Mouse (Mus musculus) midbrain, embryonic 12.5 days (tissue): ENCODE data around the gene Rasa3. TPM values are rescaled to one million over a fixed set of nuclear protein-coding genes. Genes with fewer than 3 reads are reported as not detected.

Source experiments
- ATAC-seq: fragments of 200-750 bp; cut with Nextera tagmentation; 2 replicates; pipeline ENCODE4 v1.8.0; 2017; ENCODE audit warnings: low read depth, moderate TSS enrichment, moderate library complexity; ENCODE audit not compliant: low FRiP score
- H3K27ac ChIP-seq: fragments of 300-500 bp; sonication (generic); replicated peaks from 2 replicates; pipeline ENCODE4 v1.5.1; 2016; ENCODE audit warnings: mild to moderate bottlenecking
- H3K27me3 ChIP-seq: fragments of 300-500 bp; sonication (generic); 2 replicates; pipeline ENCODE4 v1.6.1; 2016; ENCODE audit warnings: mild to moderate bottlenecking
- H3K36me3 ChIP-seq: fragments of 300-500 bp; sonication (generic); 2 replicates; pipeline ENCODE4 v1.6.1; 2016
- H3K4me1 ChIP-seq: fragments of 300-500 bp; sonication (generic); 2 replicates; pipeline ENCODE4 v1.6.1; 2016
- H3K4me2 ChIP-seq: fragments of 300-500 bp; sonication (generic); replicated peaks from 2 replicates; pipeline ENCODE4 v1.6.1; 2016; ENCODE audit warnings: mild to moderate bottlenecking, moderate library complexity
- H3K4me3 ChIP-seq: fragments of 300-500 bp; sonication (generic); 2 replicates; pipeline ENCODE4 v1.5.1; 2016; ENCODE audit warnings: mild to moderate bottlenecking
- H3K9ac ChIP-seq: fragments of 300-500 bp; sonication (generic); replicated peaks from 2 replicates; pipeline ENCODE4 v1.6.1; 2016; ENCODE audit warnings: mild to moderate bottlenecking, moderate library complexity
- H3K9me3 ChIP-seq: fragments of 300-500 bp; sonication (generic); 2 replicates; pipeline ENCODE4 v1.6.1; 2016; ENCODE audit warnings: mild to moderate bottlenecking
- WGBS: fragments of 180-500 bp; shearing (Covaris S2); methylation state at CpG from one replicate; pipeline ENCODE4 v1.1.7; 2016; 5-methylcytosine and 5-hydroxymethylcytosine counted together
- polyA plus RNA-seq: library from polyadenylated mRNA; unstranded; fragments of >200 nt; fragmentation: Nextera tagmentation; extraction: Ambion mirVana; gene quantifications from 2 replicates; pipeline ENCODE4 v1.2.1, GENCODE M21; 2016

The Rasa3 gene
- polyA plus RNA-seq: 22.7 and 23.7 TPM in 2 replicates

DNA sequence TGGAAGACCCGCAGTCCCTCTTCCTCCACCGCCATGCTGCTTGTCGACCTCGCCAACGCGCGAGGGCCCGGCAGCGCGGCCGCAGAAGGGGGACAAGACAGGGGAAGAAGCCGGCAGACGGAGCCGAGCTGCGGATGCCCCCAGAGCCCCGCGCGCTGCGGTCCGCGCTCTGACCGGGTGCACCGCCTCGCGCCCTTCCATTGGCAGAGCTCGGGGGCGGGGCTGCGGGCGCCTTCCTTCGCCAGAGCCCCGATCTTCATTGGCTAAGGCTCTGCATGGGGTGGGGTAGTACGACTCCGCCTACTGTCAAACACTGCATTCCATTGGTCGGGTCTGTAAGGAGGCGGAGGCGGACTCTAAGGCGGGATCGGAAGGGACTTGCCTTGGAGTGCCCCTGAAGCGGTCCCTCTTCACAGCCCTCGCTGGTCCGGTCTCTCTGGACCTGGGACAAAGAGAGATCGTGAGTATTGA, at the start of gene Rasa3:
Gene Rasa3, minus strand, starts transcription at position 191 of the 471 bp plus-strand sequence.
- Histone ChIP-seq H3K27ac (peak within 1 kb of the TSS; percentile 79), H3K9me3 (no peaks in the 10 kb centered on the region), H3K36me3 (no peaks in the 10 kb centered on the region), H3K4me2 (peak within 1 kb of the TSS; percentile 79), H3K9ac (peak within 1 kb of the TSS; percentile 70), H3K4me1 (peaks cover 25% of the 10 kb centered on the region), H3K27me3 (peaks cover 25% of the 10 kb centered on the region), H3K4me3 (peak within 1 kb of the TSS; percentile 69)
- peak; percentile 99 for ATAC-seq
- 1% methylated on average over 42 of the region's 42 CpGs for WGBS

- Histone ChIP-seq H3K9me3 (no peaks in the 10 kb centered on the region), H3K4me1 (no peaks in the 10 kb centered on the region), H3K4me3 (no peak overlapping the region), H3K27ac (no peak overlapping the region), H3K4me2 (no peak overlapping the region), H3K9ac (no peak overlapping the region), H3K36me3 (no peaks in the 10 kb centered on the region), H3K27me3 (no peaks in the 10 kb centered on the region)
- no peak for ATAC-seq
Observed at GRCm38 (mm10) chr8:13725722-13726121, 48.3 kb upstream of the Rasa3 start.

DNA sequence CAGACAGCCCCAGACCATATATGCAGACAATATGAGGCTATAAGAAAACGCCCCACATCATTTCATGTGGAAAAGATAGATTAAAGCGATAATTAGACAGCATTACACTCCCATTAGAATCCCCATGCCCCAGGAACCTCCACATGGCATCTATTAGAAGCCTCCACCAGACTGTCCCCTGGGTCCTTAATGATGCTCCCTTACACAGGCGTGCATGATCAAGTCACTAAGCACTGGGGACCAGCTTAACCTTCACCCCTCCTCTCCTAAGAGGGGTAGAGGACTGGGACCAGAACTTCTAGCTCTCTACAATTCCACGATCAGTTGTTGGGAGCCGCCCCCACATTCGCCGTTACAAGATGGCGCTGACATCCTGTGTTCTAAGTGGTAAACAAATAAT, 41.6 kb upstream of the Rasa3 start:
- Histone ChIP-seq H3K4me2 (no peak overlapping the region), H3K27me3 (no peaks in the 10 kb centered on the region), H3K9ac (no peak overlapping the region), H3K4me1 (no peaks in the 10 kb centered on the region), H3K9me3 (no peaks in the 10 kb centered on the region), H3K36me3 (no peaks in the 10 kb centered on the region), H3K4me3 (no peak overlapping the region), H3K27ac (no peak overlapping the region)
- ATAC-seq: no peak
- 95% methylated on average over 8 of the region's 8 CpGs for WGBS

- H3K9me3 ChIP-seq: no peaks in the 10 kb centered on the region
- H3K27me3 ChIP-seq: no peaks in the 10 kb centered on the region
- H3K4me1 ChIP-seq: peaks cover 11% of the 10 kb centered on the region
- ATAC-seq: no peak
- H3K4me3 ChIP-seq: no peak overlapping the region
- 93% methylated on average over 5 of the region's 5 CpGs for WGBS
- H3K36me3 ChIP-seq: no peaks in the 10 kb centered on the region
- H3K27ac ChIP-seq: no peak overlapping the region
- H3K9ac ChIP-seq: no peak overlapping the region
- H3K4me2 ChIP-seq: no peak overlapping the region
Observed at GRCm38 (mm10) chr8:13708514-13708913, 31.1 kb upstream of the Rasa3 start.

DNA sequence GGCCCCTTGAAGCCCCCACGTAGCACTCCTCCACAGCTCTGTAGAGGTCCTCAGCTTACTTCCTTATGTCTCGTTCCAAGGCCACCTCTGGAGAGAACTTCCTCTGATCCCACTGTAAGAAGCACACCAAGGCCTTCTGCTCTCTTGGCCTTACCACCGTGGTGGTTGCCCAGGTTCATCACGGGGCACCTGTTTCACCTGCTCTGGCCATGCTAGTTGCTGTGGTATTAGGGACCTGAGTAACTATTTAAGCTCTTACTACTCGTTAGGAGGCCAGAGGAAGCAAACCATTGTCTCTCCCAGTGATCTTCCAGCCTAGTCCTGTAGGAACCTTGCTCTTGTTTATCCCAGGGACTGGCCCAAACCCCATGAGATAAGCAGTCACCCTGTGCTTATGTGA, 29.5 kb upstream of the Rasa3 start:
- H3K36me3 ChIP-seq: no peaks in the 10 kb centered on the region
- no peak for ATAC-seq
- H3K4me3 ChIP-seq: no peak overlapping the region
- H3K27ac ChIP-seq: no peak overlapping the region
- WGBS: 91% methylated on average over 5 of the region's 5 CpGs
- H3K4me2 ChIP-seq: no peak overlapping the region
- H3K4me1 ChIP-seq: peaks cover 14% of the 10 kb centered on the region
- no peaks in the 10 kb centered on the region for H3K27me3 ChIP-seq
- H3K9ac ChIP-seq: no peak overlapping the region
- no peaks in the 10 kb centered on the region for H3K9me3 ChIP-seq

GRCm38 (mm10) chr8:13705668-13706067, 28.3 kb upstream of the Rasa3 start, which contains the start of gene Cfap97d2:
TSS of gene Cfap97d2 (plus strand) at chr8:13705889.
- H3K9ac ChIP-seq: peak within 1 kb of the TSS; percentile 43; the same call in 1 of the 2 replicates
- H3K27me3 ChIP-seq: no peaks in the 10 kb centered on the region
- peak within 1 kb of the TSS; percentile 22; the same call in 1 of the 2 replicates for H3K4me3 ChIP-seq
- peak within 1 kb of the TSS; percentile 88 for H3K27ac ChIP-seq
- no peaks in the 10 kb centered on the region for H3K9me3 ChIP-seq
- peak; percentile 100 for ATAC-seq
- no peaks in the 10 kb centered on the region for H3K36me3 ChIP-seq
- peaks cover 14% of the 10 kb centered on the region for H3K4me1 ChIP-seq
- peak within 1 kb of the TSS; percentile 49 for H3K4me2 ChIP-seq
- WGBS: 2% methylated on average over 5 of the region's 5 CpGs

DNA sequence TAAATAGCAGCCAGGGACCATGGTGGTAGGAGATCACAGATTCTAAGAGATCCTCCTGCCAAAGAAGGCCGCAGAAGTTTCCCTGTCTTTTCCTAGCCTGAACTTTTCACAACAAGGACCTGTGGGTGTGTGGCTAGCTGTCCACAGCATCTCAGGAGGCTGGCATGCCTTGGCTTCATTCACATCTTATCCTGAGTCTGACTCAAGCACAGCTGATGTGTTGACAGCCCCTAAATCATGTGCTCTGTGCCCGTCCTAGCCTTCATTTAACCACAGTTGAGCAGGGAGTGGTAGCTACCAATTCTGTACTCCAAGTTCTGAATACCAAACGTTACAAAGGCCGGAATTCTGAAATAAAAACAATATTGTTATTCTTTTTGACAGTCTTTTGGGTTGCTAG, 26.9 kb upstream of the Rasa3 start:
- Histone ChIP-seq H3K4me1 (peaks cover 14% of the 10 kb centered on the region), H3K4me2 (no peak overlapping the region), H3K27ac (no peak overlapping the region), H3K9ac (no peak overlapping the region), H3K36me3 (no peaks in the 10 kb centered on the region), H3K9me3 (no peaks in the 10 kb centered on the region), H3K27me3 (no peaks in the 10 kb centered on the region), H3K4me3 (no peak overlapping the region)
- ATAC-seq: no peak
- WGBS: 91% methylated on average over 4 of the region's 4 CpGs

- Histone ChIP-seq H3K36me3 (no peaks in the 10 kb centered on the region), H3K27ac (no peak overlapping the region), H3K9ac (no peak overlapping the region), H3K27me3 (no peaks in the 10 kb centered on the region), H3K4me3 (no peak overlapping the region), H3K4me1 (peaks cover 14% of the 10 kb centered on the region), H3K9me3 (no peaks in the 10 kb centered on the region), H3K4me2 (no peak overlapping the region)
- WGBS: 93% methylated on average over 6 of the region's 6 CpGs
- ATAC-seq: no peak
Observed at GRCm38 (mm10) chr8:13703756-13704155, 26.4 kb upstream of the Rasa3 start.

GRCm38 (mm10) chr8:13702755-13703154, 25.4 kb upstream of the Rasa3 start:
- Histone ChIP-seq H3K9me3 (no peaks in the 10 kb centered on the region), H3K9ac (no peak overlapping the region), H3K4me1 (peaks cover 14% of the 10 kb centered on the region), H3K4me3 (no peak overlapping the region), H3K4me2 (no peak overlapping the region), H3K36me3 (no peaks in the 10 kb centered on the region), H3K27me3 (no peaks in the 10 kb centered on the region), H3K27ac (no peak overlapping the region)
- whole genome bisulfite sequencing: 52% methylated on average over 4 of the region's 4 CpGs
- ATAC-seq: no peak

DNA sequence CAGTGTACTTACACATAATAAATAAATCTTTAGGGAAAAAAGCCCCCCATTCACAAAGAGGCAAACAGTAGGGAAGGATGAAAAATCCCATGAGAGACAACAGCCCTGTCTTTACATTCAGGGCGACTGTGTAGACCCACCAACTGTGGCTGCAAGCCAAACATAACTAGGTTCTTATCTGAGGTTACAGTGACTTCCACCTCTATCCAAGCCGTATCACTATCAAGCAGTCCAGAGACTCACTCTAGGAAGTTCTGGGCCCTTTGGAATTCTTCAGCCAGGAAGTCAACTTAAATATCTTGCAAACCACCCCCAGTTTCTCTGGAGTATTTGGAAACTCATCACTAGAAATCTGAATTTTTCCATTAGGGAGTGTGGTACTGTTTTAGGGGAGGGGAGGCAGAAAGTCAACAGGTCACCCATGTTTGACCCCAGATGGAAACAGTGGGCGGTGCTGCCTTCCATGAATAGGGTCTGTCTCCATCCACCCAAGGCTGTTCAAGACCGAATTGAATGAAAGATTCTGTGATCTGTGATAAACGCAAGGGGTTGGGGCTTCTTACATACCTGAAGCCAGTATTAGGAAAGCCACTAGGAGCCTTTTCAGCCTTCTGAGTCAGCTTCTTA, 22.0 kb upstream of the Rasa3 start:
- H3K9me3 ChIP-seq: no peaks in the 10 kb centered on the region
- H3K4me3 ChIP-seq: no peak overlapping the region
- no peaks in the 10 kb centered on the region for H3K27me3 ChIP-seq
- no peak overlapping the region for H3K9ac ChIP-seq
- H3K4me2 ChIP-seq: no peak overlapping the region
- H3K4me1 ChIP-seq: 0 out of 2 replicates have a peak, but pooled peaks cover 3% of the 10 kb centered on the region
- 82% methylated on average over 5 of the region's 5 CpGs for WGBS
- ATAC-seq: no peak
- no peaks in the 10 kb centered on the region for H3K36me3 ChIP-seq
- H3K27ac ChIP-seq: no peak overlapping the region

- no peaks in the 10 kb centered on the region for H3K27me3 ChIP-seq
- 91% methylated on average over 3 of the region's 3 CpGs for WGBS
- H3K9me3 ChIP-seq: no peaks in the 10 kb centered on the region
- 0 out of 2 replicates have a peak, but pooled peaks cover 3% of the 10 kb centered on the region for H3K4me1 ChIP-seq
- ATAC-seq: no peak
- H3K36me3 ChIP-seq: no peaks in the 10 kb centered on the region
- H3K9ac ChIP-seq: no peak overlapping the region
- H3K27ac ChIP-seq: no peak overlapping the region
- H3K4me2 ChIP-seq: no peak overlapping the region
- H3K4me3 ChIP-seq: no peak overlapping the region
Observed at GRCm38 (mm10) chr8:13698281-13698680, 20.9 kb upstream of the Rasa3 start.

DNA sequence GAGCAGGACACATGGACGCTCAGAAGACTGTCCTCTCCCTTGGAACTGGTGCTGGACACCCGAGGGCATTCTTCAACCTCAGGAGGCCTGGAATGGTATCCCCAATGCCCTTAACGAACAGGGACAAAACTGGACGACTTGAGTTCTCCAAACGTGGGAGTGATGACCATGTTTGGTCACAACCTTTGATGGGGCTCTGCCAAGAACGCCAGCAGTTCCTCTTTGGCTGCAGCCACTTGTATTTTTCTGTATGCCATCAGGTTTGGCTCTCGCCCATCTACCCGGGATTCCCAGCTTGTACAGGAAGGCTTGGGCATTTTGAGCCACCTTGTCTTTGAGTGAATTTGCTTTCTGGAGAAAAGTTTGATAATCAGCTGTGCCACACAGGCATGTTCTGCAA, 20.3 kb upstream of the Rasa3 start:
- ATAC-seq: no peak
- Histone ChIP-seq H3K36me3 (no peaks in the 10 kb centered on the region), H3K27me3 (no peaks in the 10 kb centered on the region), H3K27ac (no peak overlapping the region), H3K9ac (no peak overlapping the region), H3K9me3 (no peaks in the 10 kb centered on the region), H3K4me1 (no peaks in the 10 kb centered on the region), H3K4me3 (no peak overlapping the region), H3K4me2 (no peak overlapping the region)
- 84% methylated on average over 8 of the region's 8 CpGs for WGBS

- Histone ChIP-seq H3K27ac (no peak overlapping the region), H3K9me3 (no peaks in the 10 kb centered on the region), H3K9ac (no peak overlapping the region), H3K4me2 (no peak overlapping the region), H3K27me3 (no peaks in the 10 kb centered on the region), H3K4me1 (no peaks in the 10 kb centered on the region), H3K36me3 (no peaks in the 10 kb centered on the region), H3K4me3 (no peak overlapping the region)
- no peak for ATAC-seq
- WGBS: 80% methylated on average over 8 of the region's 8 CpGs
Observed at GRCm38 (mm10) chr8:13697196-13697595, 19.8 kb upstream of the Rasa3 start.
